Mouse (Mus musculus) T-helper 2 cell (primary cell): Measurements from ENCODE around the gene Mast3.
"Not testable (repeated sequence)": the region's sequence is repeated elsewhere in the genome, so short reads cannot be mapped to it uniquely, and the experiment has no call there.

Experiments
- in situ Hi-C: fragments of 300-600 bp; cut with MboI, MseI; formaldehyde crosslinking; loops from one replicate; pipeline ENCODE4 v1.15.1; 2025; ENCODE audit warnings: high pct_unique_total_duplicates

Mast3 gene

DNA sequence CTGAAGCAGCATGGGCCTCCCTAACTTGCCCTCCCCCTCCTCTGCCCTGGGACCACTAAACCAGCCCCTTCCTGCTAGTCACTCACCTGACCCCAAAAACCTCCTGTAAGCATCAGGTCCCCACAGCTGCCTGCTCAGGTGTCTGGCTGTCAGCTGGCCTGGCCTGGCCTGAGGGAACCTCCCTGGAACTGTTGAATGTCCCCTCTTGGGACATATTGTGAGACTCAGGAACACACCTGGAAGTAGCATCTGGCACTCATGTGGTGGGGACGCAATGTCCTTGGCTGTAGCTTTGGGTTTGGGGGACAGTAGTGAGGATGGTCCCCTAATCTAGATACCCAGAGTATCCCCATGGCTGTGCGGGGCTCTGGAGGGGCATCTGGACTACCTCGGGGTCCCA lies 29.2 kb upstream of the Mast3 start:
- in situ Hi-C loops = loop anchor here (10.0 kb wide), 1 partner anchor 59 kb away; the partner anchor contains the start of gene Pik3r2

DNA sequence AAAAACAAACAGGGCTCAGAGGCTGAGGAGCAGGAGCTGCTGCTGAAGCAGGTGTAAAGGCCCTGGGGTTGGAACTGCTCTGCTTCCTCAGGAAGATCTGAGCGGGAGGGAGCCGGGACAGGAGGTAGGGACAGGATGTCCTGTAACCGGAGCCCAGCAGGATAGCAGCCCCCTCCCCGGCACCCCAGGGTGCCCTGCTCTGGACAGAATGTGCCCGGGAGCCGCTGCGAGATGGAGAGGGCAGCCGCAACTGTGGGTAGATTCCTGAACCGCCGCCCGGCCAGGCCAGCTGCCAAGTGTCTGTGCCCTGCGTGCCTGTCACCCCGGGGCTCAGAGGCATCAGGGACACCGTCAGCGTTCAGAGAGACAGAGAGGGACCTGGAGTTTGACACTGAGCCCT lies 28.7 kb upstream of the Mast3 start:
- in situ Hi-C loops = loop anchor here (10.0 kb wide), 1 partner anchor 59 kb away; the partner anchor contains the start of gene Pik3r2

DNA sequence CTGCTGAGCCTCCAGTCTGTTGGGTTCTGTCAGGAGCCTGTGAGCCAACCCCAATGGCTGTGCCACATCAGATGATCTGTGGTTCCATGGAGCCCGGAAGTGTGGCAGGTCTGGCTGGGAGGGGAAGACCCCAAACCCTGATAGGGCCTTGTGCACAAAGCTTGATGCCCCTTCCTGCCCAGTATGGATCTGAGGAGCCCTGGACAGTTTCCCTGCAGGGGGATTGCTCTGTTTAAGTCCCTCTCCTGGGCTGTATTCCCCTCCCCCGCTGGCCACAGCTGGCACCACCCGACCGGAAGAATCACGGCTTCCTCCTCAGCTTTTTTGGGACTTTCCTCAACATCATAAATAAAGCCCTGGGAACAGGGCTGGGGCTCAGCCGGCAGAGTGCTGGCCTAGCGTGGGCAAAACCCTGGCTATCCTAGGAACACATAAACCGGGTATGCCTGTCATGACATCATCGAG lies 28.2 kb upstream of the Mast3 start:
- in situ Hi-C loops = loop anchor here (10.0 kb wide), 1 partner anchor 58 kb away; the partner anchor contains the start of gene Pik3r2

DNA sequence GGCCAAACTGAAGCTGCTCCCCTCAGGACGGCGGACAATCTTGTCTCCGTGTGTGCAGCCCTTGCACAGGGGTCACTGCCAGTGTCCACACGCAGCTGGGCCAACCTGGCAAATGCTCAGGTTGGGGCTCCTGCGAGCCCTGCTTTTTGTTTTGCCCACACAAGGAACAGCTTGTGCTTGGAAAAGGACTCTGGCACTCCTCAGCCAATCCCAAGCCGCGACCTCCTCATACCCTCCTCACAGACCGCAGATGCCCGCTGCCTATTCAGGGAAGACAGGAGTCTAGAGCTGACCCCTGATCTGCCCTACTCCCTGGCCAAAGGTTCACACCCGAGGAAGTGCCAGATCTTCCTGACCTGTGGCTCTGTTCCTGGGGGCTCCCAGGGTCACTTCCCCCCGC lies 27.5 kb upstream of the Mast3 start:
- in situ Hi-C loops = loop anchor here (10.0 kb wide), 1 partner anchor 58 kb away; the partner anchor contains the start of gene Pik3r2

DNA sequence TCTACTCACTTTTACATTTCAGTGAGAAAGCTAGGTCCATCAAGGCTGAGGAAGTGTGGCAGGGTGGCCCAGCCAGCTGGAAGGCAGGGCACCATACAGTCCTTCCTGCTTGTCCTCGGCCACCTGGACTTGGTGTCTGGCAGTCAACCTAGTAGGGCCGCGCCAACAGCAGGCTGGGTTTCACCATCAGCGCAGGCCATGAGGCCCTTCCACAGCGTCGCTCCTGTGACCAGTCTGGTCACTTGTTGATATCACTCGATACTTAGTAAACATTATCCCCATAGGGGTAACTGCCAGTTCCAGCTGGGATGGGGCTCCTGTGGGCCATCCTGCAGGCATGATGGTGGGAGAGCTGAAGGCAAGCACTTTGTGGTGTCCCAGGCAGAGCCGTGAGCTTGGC lies 26.7 kb upstream of the Mast3 start:
- in situ Hi-C loops = loop anchor here (10.0 kb wide), 1 partner anchor 57 kb away; the partner anchor contains the start of gene Pik3r2

DNA sequence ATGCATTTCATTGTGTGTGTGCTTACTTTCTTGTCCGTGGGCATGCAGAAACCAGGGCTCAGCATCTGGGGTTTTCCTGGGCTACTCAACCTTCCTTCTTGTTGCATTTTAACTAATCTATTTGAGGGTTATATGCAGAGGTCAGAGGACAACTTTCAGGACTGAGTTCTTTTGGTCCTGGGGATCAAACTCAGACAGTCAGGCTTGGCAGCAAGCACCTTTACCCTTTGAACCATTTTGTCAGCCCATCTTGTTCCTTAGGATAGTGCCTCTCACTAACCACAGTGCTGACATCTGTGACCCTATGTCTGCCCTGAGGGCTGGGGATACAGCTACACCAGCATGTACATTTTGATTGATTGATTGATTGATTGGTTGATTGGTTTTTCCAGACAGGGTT lies 22.9 kb upstream of the Mast3 start:
- in situ Hi-C loops = no loop called here

DNA sequence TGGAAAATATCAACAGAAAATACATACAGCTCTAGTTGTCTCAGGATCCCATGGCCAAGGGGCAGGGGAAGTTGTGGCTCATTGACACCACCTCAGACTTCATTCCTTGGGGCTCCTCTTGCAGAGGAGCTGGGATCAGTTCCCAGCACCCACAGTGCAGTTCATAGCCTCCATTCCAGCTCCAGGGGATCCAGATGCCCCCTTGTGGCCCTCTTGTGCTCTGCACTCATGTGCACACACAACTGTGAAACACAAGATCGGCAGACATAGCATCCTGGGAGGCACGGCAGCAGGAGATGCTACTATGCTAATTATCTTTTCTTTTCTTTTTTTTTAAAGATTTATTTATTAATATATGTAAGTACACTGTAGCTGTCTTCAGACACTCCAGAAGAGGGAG lies 22.2 kb upstream of the Mast3 start:
- in situ Hi-C loops = no loop called here

DNA sequence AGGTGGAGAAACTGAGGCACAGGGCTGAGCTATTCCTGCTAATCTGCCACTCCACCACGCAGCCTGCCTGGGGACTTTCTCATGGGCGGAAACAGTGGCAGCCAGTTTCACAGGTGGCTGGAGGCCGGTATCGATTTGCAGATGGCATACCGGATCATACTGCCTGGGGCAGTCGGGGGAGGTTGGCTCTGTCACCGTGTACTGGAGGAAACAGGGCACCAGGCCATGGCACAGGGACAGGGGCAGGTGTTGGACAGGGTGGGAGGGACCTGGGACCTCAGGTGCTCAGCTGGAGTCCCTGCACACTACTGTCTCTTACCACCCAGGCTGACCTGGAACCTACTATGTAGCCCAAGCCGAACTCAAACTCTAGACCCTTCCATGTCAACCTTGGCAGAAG lies 21.0 kb upstream of the Mast3 start:
- in situ Hi-C loops = no loop called here

DNA sequence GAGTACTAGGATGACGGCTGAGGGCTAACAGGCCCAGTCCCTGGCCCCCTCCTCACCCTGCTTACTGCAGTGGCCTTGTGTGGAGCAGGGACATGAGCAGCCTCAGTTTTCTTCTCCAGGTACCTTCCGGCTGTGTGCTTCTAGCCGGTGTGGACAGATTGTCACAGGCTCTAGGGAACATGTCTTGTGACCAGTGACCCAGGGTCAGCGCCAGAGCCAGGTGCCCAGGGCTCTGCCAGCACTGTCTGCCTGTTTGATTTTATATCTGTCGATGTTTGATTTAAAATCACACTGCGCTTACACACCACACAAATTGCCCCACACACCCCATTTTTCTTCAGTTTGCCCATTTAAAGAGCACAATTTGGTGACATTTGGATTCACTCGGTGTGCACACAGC lies 18.9 kb upstream of the Mast3 start:
- in situ Hi-C loops = no loop called here

DNA sequence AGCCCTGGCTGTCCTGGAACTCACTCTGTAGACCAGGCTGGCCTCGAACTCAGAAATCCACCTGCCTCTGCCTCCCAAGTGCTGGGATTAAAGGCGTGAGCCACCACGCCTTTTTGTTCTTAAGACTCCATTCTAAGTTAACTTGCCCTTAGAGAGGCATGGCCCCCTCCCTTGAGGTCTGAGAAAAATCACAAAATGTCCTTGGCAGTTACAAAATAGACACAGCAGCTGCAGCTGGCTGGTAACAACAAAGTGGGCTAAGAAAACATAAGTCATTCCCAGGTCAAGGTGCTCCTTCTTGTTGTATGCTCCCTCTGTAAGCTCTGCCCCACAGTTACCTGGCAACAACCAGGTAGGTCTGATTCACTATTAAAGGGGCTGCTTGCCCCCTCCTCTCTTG lies 17.7 kb upstream of the Mast3 start:
- in situ Hi-C loops = not testable (repeated sequence)

DNA sequence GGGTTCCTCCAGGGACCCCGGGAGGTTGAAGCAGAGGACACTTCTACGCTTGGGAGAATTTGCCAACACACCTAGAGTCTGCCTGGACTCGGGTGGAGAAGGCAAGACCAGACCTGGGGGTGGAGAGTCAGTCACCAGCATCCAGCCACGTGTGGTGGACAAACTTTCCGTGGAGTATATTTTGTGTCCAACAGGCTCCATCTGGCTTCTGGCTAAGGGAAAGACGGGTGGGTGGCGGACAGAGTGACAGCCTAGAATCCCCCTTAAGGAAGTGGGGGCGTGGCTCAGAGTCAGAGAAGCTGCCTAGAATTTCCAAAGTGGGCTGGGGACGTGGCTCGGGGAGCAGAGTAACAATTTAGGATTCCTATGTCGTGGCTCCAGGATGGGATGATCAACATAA lies 17.1 kb upstream of the Mast3 start:
- in situ Hi-C loops = no loop called here

DNA sequence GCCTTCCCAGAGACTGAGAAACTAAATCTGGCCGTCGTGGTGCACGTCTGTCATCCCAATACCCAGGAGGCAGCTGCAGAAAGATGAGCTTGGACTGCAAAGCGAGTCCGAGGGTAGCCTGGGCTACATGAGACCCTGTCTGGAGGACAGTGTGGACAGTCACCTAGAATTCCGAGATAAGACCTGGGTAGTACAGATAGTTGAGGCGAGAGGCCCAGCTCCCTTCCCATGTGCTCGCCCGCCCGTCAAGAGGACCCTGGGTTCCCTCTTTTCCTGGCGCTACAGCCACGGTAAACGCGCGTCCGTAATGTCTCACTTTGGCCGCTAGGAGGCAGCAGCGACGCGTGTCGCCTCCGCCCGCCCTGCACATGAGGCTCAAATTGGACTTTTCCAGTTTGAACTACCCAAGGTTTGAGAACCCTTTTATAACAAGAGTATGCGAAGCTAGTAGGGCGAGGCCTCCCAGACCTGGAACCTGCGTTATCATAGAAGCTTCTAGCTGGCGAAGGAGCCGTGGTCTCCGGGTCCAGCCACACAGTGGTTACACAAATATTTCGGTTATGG lies 16.6 kb upstream of the Mast3 start:
- in situ Hi-C loops = no loop called here

DNA sequence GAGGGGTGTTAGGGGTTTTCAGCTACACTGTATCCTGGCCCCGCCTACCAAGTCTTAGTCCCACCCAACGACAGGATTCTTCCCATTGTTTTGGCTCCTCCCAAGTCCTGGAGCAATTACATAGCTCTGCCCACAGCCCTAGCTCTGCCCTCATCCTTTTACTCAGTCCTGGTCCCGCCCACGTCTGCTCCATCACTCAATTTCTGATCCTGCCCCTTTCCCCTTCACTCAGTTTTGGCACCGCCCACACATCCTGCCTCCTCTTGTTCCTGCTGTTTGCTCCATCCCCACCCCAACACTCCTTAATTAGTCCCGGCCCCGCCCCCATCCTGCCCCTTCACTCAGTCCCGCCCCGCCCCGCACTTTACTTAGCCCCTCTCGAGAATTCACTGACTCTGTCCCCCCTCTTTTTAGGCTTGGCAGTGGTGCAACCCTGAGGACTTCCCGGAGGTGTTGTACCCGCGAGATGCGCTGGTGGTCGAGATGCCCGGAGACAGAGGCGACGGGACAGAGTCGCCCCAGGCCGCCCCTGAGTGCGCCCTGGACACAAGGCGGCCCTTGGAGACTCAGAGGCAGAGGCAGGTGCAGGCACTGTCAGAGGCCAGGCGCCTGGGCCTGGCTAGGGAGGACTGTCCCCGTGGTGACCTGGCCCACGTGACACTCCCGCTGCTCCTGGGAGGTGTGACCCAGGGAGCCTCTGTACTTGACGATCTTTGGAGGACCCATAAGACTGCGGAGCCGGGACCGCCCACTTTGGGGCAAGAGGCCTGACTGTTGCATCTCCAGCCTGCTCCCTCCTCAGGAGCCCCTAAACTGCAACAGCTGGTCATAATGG lies 15.5 kb upstream of the Mast3 start:
- in situ Hi-C loops = no loop called here

DNA sequence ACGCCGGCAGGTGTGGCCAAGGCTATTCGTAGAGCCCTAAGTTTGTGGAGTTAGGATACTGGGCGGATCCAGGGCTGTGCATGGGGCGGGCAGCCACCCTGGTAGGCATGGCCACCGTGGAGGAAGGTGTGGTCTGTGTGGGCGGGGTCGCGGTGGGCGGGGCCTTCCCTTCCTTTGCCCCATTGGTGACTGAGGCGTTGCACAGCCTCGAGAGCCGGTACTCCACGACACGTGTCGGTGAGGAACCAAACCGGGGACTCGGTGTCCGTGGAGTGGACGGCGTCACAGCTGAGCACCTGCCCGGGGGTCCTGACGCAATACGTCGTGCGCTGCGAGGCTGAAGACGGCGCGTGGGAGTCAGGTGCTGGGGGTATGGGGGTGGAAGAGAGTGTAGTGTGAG lies 11.8 kb upstream of the Mast3 start:
- in situ Hi-C loops = no loop called here

DNA sequence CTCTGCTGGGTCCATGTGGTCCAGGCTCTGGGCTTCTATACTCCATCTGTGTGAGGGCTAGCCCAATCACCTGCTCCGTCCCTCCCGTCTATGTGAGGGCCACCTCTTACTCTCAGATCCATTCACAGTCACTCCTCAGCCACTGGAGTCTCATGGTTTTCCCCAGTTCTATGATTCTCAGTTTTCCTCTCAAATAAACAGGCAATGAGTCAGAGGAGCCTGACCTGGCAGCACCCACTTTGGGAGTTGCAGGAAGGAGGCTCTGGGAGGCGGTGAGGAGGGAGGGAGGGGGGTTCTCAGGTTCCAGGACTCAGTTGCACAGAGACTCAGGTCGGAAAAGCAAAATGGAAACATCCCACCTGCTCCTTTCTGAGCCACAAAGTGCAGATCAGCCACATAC lies 8.0 kb upstream of the Mast3 start:
- in situ Hi-C loops = loop anchor here (5.0 kb wide), 1 partner anchor 49 kb away; the partner anchor contains the start of gene Kcnn1

DNA sequence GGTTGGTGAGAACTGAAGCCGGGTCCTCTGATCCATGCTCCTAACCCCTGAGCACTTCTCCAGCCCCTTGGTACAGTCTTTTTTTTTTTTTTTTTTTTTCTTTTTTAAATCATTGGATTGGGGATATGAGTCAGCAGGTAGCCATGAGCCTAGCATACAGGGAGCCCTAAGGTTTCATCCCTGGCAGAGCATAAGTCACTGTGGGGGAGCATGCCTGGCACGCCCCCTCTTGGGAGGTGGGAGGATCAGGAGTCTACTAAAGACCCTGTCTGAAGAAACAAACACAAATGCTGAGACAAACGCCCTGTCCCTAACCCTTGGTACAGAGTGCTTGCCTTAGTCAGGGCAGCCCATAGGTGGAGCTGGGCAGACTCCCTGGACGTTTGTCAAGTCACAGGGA lies 7.2 kb upstream of the Mast3 start:
- in situ Hi-C loops = loop anchor here (5.0 kb wide), 1 partner anchor 50 kb away; the partner anchor contains the start of gene Kcnn1

DNA sequence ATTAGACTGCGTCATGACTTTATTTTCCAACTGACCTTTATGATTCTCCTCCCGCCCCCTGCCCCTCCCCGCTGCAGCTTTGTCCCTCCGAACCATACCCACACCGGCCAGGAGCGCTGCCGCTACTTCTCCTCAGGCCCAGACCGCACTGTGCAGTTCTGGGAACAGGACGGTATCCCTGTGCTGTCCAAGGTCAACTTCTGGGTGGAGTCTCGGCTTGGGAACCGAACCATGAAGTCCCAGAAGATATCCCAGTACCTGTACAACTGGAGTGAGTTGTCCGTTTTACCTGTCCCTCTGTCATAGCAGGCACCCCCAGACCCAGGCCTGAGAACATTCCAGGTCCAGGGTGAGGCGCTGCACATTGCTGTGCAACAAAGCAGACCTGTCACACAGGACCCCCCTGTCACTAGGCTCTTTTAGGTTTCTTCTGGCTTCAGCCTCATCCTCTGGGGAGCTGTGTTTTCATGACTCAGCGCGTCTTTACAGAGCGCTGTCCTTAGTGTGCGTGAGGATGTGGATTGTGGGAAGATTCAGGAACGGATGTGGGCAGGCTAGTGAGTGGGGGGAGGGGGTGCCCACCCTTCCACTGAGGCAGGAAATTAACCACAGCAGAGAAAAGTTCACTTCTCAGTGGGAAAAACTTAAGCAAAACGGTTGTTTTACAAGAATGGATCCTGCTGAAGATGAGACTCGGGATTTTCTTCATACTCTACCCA lies 6.3 kb upstream of the Mast3 start:
- in situ Hi-C loops = loop anchor here (5.0 kb wide), 1 partner anchor 51 kb away; the partner anchor contains the start of gene Kcnn1

DNA sequence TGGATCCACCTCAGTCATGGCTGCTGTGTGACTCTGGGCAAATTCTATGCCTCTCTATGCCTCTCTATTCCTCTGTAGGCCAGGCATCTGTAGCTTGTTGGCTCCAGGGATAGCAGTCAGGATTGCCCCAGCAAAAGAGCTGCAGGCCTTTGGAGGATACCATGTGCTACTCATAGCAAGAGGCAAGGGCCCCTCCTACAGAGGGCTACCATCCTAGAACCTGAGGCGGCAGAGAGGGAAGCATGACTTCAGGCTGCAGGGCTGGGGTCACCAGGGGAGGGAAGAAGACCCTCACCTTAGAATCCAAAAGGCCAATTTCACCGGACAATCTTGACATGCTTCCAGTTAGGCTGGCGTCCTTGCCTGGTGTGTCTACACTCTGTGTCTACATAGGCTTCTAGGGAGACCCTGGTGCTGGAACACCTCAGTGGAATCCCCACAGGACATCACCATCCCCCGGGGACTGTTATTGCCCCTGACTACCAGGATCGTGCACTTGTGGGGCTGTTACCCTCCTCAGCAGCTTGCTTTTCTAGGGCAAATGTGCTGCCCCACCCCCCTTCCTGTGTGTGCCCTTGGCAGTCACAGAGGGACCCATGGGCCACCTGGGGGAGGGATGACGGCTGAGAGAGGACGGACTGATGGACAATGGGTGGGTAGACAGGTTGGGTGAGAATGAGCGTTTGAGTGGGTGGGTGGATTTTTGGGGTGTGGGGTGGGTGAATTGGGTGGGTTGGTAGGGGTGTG lies 4.3 kb upstream of the Mast3 start:
- in situ Hi-C loops = no loop called here

DNA sequence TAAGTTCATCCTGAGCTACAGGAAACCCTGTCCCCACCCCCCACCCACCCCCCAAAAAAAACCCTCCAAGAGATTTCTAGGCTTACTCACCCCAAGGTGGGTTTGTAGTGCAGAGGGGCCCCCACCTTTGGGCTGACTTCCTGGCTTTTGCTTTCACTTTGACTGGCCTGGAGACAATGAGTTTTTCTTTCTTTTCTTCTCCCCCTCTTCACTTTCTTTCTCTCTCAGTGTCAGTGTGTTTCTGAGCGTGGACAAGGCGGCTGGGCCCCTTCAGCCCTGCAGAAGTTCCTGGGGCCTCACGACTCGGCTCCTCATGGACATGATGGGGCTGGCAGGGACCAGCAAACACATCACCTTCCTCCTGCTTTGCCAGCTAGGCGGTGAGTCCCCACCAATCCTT lies 3.4 kb upstream of the Mast3 start, which contains the start of gene Il12rb1:
Gene Il12rb1, plus strand, starts transcription at position 211 of the 400 bp plus-strand sequence.
- in situ Hi-C loops = no loop called here

DNA sequence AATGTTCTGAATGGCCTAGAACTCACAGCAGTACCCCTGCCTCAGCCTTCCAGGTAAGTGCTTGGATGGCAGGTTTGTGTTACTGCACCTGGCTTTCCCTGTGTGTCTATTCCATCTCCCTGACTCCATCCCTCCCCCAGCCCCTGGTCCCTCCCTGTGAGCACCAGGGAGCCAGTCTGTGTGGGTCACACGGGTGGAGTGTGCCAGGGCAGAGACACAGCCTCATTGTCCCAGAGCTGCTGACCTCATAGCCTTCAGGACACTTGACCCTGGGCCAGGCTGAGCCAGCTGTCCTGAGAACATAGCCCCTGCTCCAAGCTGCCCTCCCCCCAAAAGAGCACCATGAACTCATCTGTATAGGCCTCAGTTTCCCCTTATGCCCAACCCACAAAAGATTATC lies 2.5 kb upstream of the Mast3 start:
- in situ Hi-C loops = no loop called here

DNA sequence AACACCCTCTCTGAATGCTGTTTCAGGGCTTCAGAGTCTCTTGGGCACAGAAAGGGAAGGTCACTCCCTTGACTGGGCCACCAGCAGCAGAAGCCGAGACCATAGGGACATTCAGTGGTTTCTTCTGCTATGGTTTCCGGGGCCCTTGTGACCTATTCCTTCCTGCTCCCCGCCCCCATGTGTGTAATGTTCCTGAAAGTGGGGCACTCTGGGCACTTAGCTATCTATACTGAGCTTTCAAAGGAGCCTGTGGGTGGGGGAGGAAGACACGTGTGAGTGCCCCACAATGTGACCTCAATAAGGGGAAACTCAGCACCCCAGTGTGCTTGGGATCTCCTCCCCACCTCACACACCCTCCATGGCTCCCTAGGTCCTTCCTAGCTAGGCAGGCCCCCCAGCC lies 1.7 kb upstream of the Mast3 start:
- in situ Hi-C loops = no loop called here
